9 mouse cellular contexts compared by ENCODE assay signal in the genomic region with DNA sequence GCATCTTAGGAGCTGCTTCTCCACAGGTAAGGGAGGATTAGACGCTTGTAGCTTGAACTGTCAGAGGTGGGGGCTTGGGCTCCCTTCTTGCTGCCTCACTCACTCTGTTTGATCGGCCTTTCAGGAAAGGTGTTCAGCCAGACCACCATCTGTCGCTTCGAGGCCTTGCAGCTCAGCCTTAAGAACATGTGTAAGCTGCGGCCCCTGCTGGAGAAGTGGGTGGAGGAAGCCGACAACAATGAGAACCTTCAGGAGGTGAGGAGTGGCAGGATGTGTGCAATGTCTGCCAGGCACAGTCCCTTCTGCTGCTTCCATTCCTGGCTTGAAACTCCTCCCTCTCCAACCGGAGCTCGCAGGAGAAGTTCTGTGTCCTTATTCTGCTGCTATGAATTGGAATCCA. TPM values are rescaled to one million over a fixed set of nuclear protein-coding genes. Genes with fewer than 3 reads are reported as not detected.
DNase-seq lines count a peak whose midpoint lies in the region; ATAC-seq and TF ChIP-seq lines count a peak whose summit lies in the region.
"Had no signal": no experiment of that assay in that cellular context is flagged by ENCODE, and none has a peak within 500 bp of the region (broad histone marks: within the 10 kb centered on the region; RNA-seq: fewer than 3 reads in every experiment).

No protein-coding gene starts in this region.

- peak overlapping the region; percentile 36; the same call in 1 of the 2 replicates for H3K9ac ChIP-seq in embryonic facial prominence, embryonic 13.5 days
- no peak overlapping the region for H3K9ac ChIP-seq in lung, embryonic 14.5 days

- H3K4me3 ChIP-seq in kidney, adult 2 months (ENCODE audit: insufficient read depth, low read depth, low read length) = no peak overlapping the region
- peak overlapping the region; percentile 99 for H3K4me3 ChIP-seq in E14TG2a.4 (replicated peaks; ENCODE audit: low read length)
- no peak overlapping the region for H3K4me3 ChIP-seq in embryonic facial prominence, embryonic 13.5 days
- H3K4me3 ChIP-seq in lung, embryonic 14.5 days (ENCODE audit: low read depth, low read length) = no peak overlapping the region

- H3K9me3 ChIP-seq in E14TG2a.4 (ENCODE audit: low read length) = no peaks in the 10 kb centered on the region
- no peaks in the 10 kb centered on the region for H3K9me3 ChIP-seq in embryonic facial prominence, embryonic 13.5 days
- H3K9me3 ChIP-seq in lung, embryonic 14.5 days (ENCODE audit: low read depth, low read length) = no peaks in the 10 kb centered on the region

- no peak for TF ChIP-seq POLR2A in kidney, adult 2 months (IDR thresholded peaks at IDR 0.05; ENCODE audit: low read depth, low read length)

- no peak overlapping the region for H3K27ac ChIP-seq in kidney, adult 2 months (ENCODE audit: insufficient read depth, low read depth, low read length)
- no peak overlapping the region for H3K27ac ChIP-seq in embryonic facial prominence, embryonic 13.5 days
- H3K27ac ChIP-seq in lung, embryonic 14.5 days (ENCODE audit: low read depth) = no peak overlapping the region

- H3K27me3 ChIP-seq in kidney, adult 2 months (replicated peaks; ENCODE audit: control insufficient read depth, insufficient read depth, low read length) = no peaks in the 10 kb centered on the region
- H3K27me3 ChIP-seq in E14TG2a.4 (ENCODE audit: insufficient read depth, low read length) = no peaks in the 10 kb centered on the region
- H3K27me3 ChIP-seq in embryonic facial prominence, embryonic 13.5 days = peaks cover 45% of the 10 kb centered on the region
- H3K27me3 ChIP-seq in lung, embryonic 14.5 days (ENCODE audit: insufficient read depth, low read length) = peaks cover 25% of the 10 kb centered on the region

- no peak for DNase-seq in kidney, adult 2 months
- DNase-seq in kidney, adult 18-20 months = no peak
- DNase-seq in lung, embryonic 14.5 days = peak; percentile 79
- peak; percentile 73 for DNase-seq in thymus, postnatal 25 days
- DNase-seq in right cerebral cortex, postnatal 25 days = no peak
- DNase-seq in urinary bladder, postnatal 4 days (ENCODE audit: low spot score in 2 of 2) = no peak

- ATAC-seq in embryonic facial prominence, embryonic 13.5 days (ENCODE audit: insufficient number of reproducible peaks, insufficient read depth, low FRiP score, low TSS enrichment, low read depth) = no peak
- peak; percentile 40; the same call in 1 of the 2 replicates for ATAC-seq in lung, embryonic 14.5 days (ENCODE audit: insufficient read depth)

- no peaks in the 10 kb centered on the region for H3K4me1 ChIP-seq in kidney, adult 2 months (ENCODE audit: control insufficient read depth, insufficient read depth, low read length)
- peaks cover 63% of the 10 kb centered on the region for H3K4me1 ChIP-seq in E14TG2a.4 (replicated peaks; ENCODE audit: low read depth, low read length)
- H3K4me1 ChIP-seq in embryonic facial prominence, embryonic 13.5 days = peaks cover 10% of the 10 kb centered on the region
- no peaks in the 10 kb centered on the region; the same call in 1 of the 2 replicates for H3K4me1 ChIP-seq in lung, embryonic 14.5 days (ENCODE audit: insufficient read depth)

- H3K36me3 ChIP-seq in kidney, adult 2 months (ENCODE audit: control insufficient read depth, insufficient read depth, low read length) = no peaks in the 10 kb centered on the region
- H3K36me3 ChIP-seq in E14TG2a.4 (ENCODE audit: insufficient read depth, low read length) = peaks cover 74% of the 10 kb centered on the region
- peaks cover 10% of the 10 kb centered on the region; the same call in 1 of the 2 replicates for H3K36me3 ChIP-seq in embryonic facial prominence, embryonic 13.5 days
- H3K36me3 ChIP-seq in lung, embryonic 14.5 days (ENCODE audit: insufficient read depth) = peaks cover 12% of the 10 kb centered on the region; the same call in 1 of the 2 replicates

- TF ChIP-seq CTCF in kidney, adult 2 months (conservative IDR thresholded peaks at IDR 0.05; ENCODE audit: insufficient read depth, insufficient read length, low read depth, low read length) = peak; percentile 39; the same call in 1 of the 2 replicates
- peak; percentile 27; the same call in 1 of the 2 replicates for TF ChIP-seq CTCF in E14TG2a.4 (conservative IDR thresholded peaks at IDR 0.05; ENCODE audit: low read length)
- peak; percentile 78 for TF ChIP-seq CTCF in lung, embryonic 14.5 days (IDR thresholded peaks at IDR 0.05; ENCODE audit: low read depth)

- no peak overlapping the region for H3K4me2 ChIP-seq in embryonic facial prominence, embryonic 13.5 days
- H3K4me2 ChIP-seq in lung, embryonic 14.5 days = no peak overlapping the region

- 27% methylated on average over 8 of the region's 8 CpGs for WGBS in kidney, adult 2 months
- 15% methylated on average over 8 of the region's 8 CpGs for WGBS in embryonic facial prominence, embryonic 13.5 days
- 16% methylated on average over 8 of the region's 8 CpGs for WGBS in lung, embryonic 14.5 days

RNA-seq across cellular contexts. Expression of a gene that starts 3.5 kb away (rescaled TPM):
- not detected in 2 replicates for polyA plus RNA-seq in kidney, adult 2 months (2012; rRNA removed)
- polyA plus RNA-seq in embryonic facial prominence, embryonic 13.5 days (2015; fragmentation: Nextera tagmentation; extraction: Ambion mirVana) = not detected in 2 replicates
- 0.18 TPM in 1 of 2 replicates, not detected in the other for polyA plus RNA-seq in lung, embryonic 14.5 days (2014; fragmentation: Nextera tagmentation; extraction: Ambion mirVana)
- polyA plus RNA-seq: liver, embryonic 16.5 days had no signal

RNA-seq across cellular contexts. Expression of a gene that starts 7.3 kb away (rescaled TPM):
- polyA plus RNA-seq in kidney, adult 2 months (2012; rRNA removed) = 5.6 and 6.0 TPM in 2 replicates
- polyA plus RNA-seq in embryonic facial prominence, embryonic 13.5 days (2015; fragmentation: Nextera tagmentation; extraction: Ambion mirVana) = 74.1 and 78.2 TPM in 2 replicates
- 83.9 and 89.3 TPM in 2 replicates for polyA plus RNA-seq in lung, embryonic 14.5 days (2014; fragmentation: Nextera tagmentation; extraction: Ambion mirVana)

RNA-seq across cellular contexts. Expression of a gene that starts 7.6 kb away (rescaled TPM):
- polyA plus RNA-seq in kidney, adult 2 months (2012; rRNA removed) = 6.9 and 7.5 TPM in 2 replicates
- 23.2 and 24.2 TPM in 2 replicates for polyA plus RNA-seq in embryonic facial prominence, embryonic 13.5 days (2015; fragmentation: Nextera tagmentation; extraction: Ambion mirVana)
- 15.2 and 20.3 TPM in 2 replicates for polyA plus RNA-seq in lung, embryonic 14.5 days (2014; fragmentation: Nextera tagmentation; extraction: Ambion mirVana)

RNA-seq across cellular contexts. Expression of a gene that starts 23.7 kb away (rescaled TPM):
- polyA plus RNA-seq in kidney, adult 2 months (2012; rRNA removed) = 0.19 and 0.38 TPM in 2 replicates
- polyA plus RNA-seq in embryonic facial prominence, embryonic 13.5 days (2015; fragmentation: Nextera tagmentation; extraction: Ambion mirVana) = 1.5 and 1.9 TPM in 2 replicates
- 0.82 and 0.84 TPM in 2 replicates for polyA plus RNA-seq in lung, embryonic 14.5 days (2014; fragmentation: Nextera tagmentation; extraction: Ambion mirVana)

RNA-seq across cellular contexts. Expression of a gene that starts 39.4 kb away (rescaled TPM):
- 6.7 and 8.3 TPM in 2 replicates for polyA plus RNA-seq in kidney, adult 2 months (2012; rRNA removed)
- 0.14 and 5.4 TPM in 2 replicates for polyA plus RNA-seq in embryonic facial prominence, embryonic 13.5 days (2015; fragmentation: Nextera tagmentation; extraction: Ambion mirVana)
- polyA plus RNA-seq in lung, embryonic 14.5 days (2014; fragmentation: Nextera tagmentation; extraction: Ambion mirVana) = 0.08 and 0.28 TPM in 2 replicates

Comparison
In these comparisons a context has a peak if more than half of its experiments do, and no peak if none do; other contexts are left out.
1. DNase-seq: peak in lung, embryonic 14.5 days (single experiment) and thymus, postnatal 25 days (single experiment); none in kidney, adult 2 months (single experiment), kidney, adult 18-20 months (single experiment), right cerebral cortex, postnatal 25 days (single experiment) and urinary bladder, postnatal 4 days (0 of 2).
2. CTCF ChIP-seq: peak in every context shown above with its lines; median percentile 78 in lung, embryonic 14.5 days; 39 in kidney, adult 2 months; 27 in E14TG2a.4.
3. RNA of a gene that starts 7.3 kb away (polyA plus RNA-seq): 83.9 to 89.3 TPM in lung, embryonic 14.5 days and 74.1 to 78.2 TPM in embryonic facial prominence, embryonic 13.5 days; 5.6 to 6.0 TPM in kidney, adult 2 months; every median in the first group is over 10 times any median in the second.